Mouse (Mus musculus) liver, adult 2 months (tissue): ENCODE measurements at regions not wholly inside any gene's neighbourhood (a gene's known extent, or its start where the extent isn't known, plus 50 kb on each side); places are given as distances from the start of the nearest gene placed in this dataset.

Source experiments
- DNase-seq: peaks from one replicate; pipeline ENCODE4 v3.0.0-alpha.2; 2011; ENCODE audit warnings: low read depth, low spot score; ENCODE audit errors: extremely low read depth
- H3K27ac ChIP-seq: fragments of 200-500 bp; replicated peaks from 2 replicates; pipeline ENCODE4 v1.5.1; 2012; ENCODE audit warnings: low read depth, mild to moderate bottlenecking, control low read depth, inconsistent platforms, low read length; ENCODE audit not compliant: insufficient read depth
- H3K27me3 ChIP-seq: fragments of 200-500 bp; 2 replicates; pipeline ENCODE4 v1.6.1; 2012; ENCODE audit warnings: mild to moderate bottlenecking, moderate library complexity, low read length, inconsistent platforms; ENCODE audit not compliant: control insufficient read depth, insufficient read depth
- H3K36me3 ChIP-seq: fragments of 200-500 bp; 2 replicates; pipeline ENCODE4 v1.6.1; 2012; ENCODE audit warnings: low read length, inconsistent platforms; ENCODE audit not compliant: control insufficient read depth, insufficient read depth
- H3K4me1 ChIP-seq: fragments of 200-500 bp; 2 replicates; pipeline ENCODE4 v1.6.1; 2011; ENCODE audit warnings: low read length; ENCODE audit not compliant: control insufficient read depth, insufficient read depth
- H3K4me3 ChIP-seq: fragments of 200-500 bp; 2 replicates; pipeline ENCODE4 v1.5.1; 2011; ENCODE audit warnings: low read depth, mild to moderate bottlenecking, control low read depth, low read length, moderate library complexity; ENCODE audit not compliant: insufficient read depth
- H3K79me2 ChIP-seq: fragments of 200-500 bp; 2 replicates; pipeline ENCODE4 v1.6.1; 2012; ENCODE audit warnings: inconsistent platforms, mild to moderate bottlenecking, low read length, moderate library complexity; ENCODE audit not compliant: control insufficient read depth, insufficient read depth
- H3K9ac ChIP-seq: fragments of 200-500 bp; 2 replicates; pipeline ENCODE4 v1.6.1; 2012; ENCODE audit warnings: low read depth, mild to moderate bottlenecking, control low read depth, inconsistent platforms, low read length
- CTCF ChIP-seq: fragments of 200-500 bp; IDR thresholded peaks from 2 replicates; pipeline ENCODE4 v1.5.1; 2011; ENCODE audit warnings: low read depth, low read length, control low read depth
- POLR2A ChIP-seq: fragments of 200-500 bp; IDR thresholded peaks from 2 replicates; pipeline ENCODE4 v1.6.1; 2011; ENCODE audit warnings: low read length, control low read depth; ENCODE audit not compliant: insufficient read depth; ENCODE audit errors: extremely low read depth
- WGBS: fragments of 180-500 bp; shearing (Covaris S2); methylation state at CpG from one replicate; pipeline ENCODE4 v1.1.7; 2018; 5-methylcytosine and 5-hydroxymethylcytosine counted together

DNA sequence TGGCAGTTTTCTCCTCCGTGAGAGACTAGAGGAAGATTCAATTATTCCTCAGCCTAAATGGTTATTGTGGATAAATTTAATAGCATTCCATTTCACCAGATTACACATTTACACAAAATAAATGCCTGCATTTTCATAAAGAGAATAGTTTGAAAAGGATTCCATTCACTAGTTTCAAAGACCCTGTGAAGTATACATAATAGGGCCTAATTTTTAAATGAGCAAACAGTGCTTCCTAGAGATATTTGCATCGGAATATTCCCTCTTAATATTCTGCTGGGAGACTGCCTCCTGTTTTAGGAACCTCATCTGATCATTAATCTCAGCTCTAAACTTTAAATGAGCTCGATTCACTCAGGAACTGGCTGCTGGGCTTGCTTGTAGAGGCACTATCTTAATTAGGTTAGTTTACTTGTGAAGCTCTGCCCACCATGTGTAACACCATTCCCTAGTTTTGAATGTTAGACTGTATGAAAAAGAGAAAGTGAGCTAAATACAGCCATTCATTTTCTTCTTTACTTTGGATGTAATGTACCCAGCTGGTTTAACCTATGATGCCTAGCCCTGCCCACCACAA lies 1244.4 kb upstream of the Tenm4 start:
- Histone ChIP-seq H3K9ac (no peak overlapping the region), H3K4me3 (no peak overlapping the region), H3K27me3 (no peaks in the 10 kb centered on the region), H3K27ac (no peak overlapping the region), H3K36me3 (no peaks in the 10 kb centered on the region), H3K4me1 (no peaks in the 10 kb centered on the region), H3K79me2 (no peaks in the 10 kb centered on the region)
- WGBS = 65% methylated on average over 3 of the region's 3 CpGs
- DNase-seq = no peak
- TF ChIP-seq CTCF (no peak), POLR2A (no peak)

GRCm38 (mm10) chr7:94963758-94964299 lies 1207.2 kb upstream of the Tenm4 start:
- DNase-seq = no peak
- TF ChIP-seq CTCF (no peak), POLR2A (no peak)
- H3K79me2 ChIP-seq = no peaks in the 10 kb centered on the region
- WGBS = 86% methylated on average over 2 of the region's 2 CpGs
- no peaks in the 10 kb centered on the region for H3K27me3 ChIP-seq
- no peaks in the 10 kb centered on the region for H3K36me3 ChIP-seq
- H3K27ac ChIP-seq = no peak overlapping the region
- no peaks in the 10 kb centered on the region for H3K4me1 ChIP-seq
- no peak overlapping the region for H3K9ac ChIP-seq
- H3K4me3 ChIP-seq = no peak overlapping the region

GRCm38 (mm10) chr7:94967601-94968000 lies 1203.4 kb upstream of the Tenm4 start:
- DNase-seq = no peak
- no peak for TF ChIP-seq CTCF
- TF ChIP-seq POLR2A = no peak
- H3K9ac ChIP-seq = no peak overlapping the region
- H3K4me1 ChIP-seq = no peaks in the 10 kb centered on the region
- H3K79me2 ChIP-seq = no peaks in the 10 kb centered on the region
- no peak overlapping the region for H3K27ac ChIP-seq
- H3K4me3 ChIP-seq = no peak overlapping the region
- H3K27me3 ChIP-seq = no peaks in the 10 kb centered on the region
- no peaks in the 10 kb centered on the region for H3K36me3 ChIP-seq

DNA sequence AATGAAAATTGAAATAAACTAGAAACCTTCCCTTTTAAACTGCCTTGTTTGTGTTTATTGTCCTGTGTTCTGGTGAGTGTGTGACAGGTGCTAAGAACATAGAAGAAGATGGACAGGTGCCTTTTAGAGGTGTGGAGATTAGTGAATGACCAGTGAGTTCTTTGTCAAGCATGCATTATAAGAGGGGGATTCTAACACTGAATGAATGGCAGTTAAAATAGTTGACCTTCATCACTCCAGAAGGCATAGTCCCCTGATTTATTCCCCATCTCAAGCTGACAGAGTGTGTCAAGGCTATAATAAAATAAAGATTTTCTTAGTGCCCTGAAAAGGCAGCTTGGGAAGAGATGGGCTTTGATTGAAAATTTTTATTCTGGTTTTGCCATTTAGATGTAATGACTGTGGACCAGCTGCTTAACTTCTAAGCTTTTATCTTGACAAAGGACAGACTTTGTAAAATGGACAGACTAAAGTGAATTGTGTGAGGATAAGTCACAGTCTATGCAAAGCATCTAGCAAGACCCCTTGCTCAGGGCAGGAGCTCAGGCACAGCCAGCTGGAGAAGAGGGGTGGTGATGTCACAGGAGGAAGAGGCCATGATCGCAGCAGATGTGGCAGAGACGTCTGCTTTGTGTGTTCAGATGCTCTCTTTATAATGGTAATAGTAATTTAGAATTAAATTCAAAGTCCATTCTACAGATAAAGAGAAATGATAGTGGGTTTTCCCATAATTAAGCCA lies 1195.8 kb upstream of the Tenm4 start:
- WGBS = 69% methylated on average over 2 of the region's 2 CpGs
- Histone ChIP-seq H3K9ac (no peak overlapping the region), H3K4me1 (no peaks in the 10 kb centered on the region), H3K36me3 (no peaks in the 10 kb centered on the region), H3K4me3 (no peak overlapping the region), H3K27ac (no peak overlapping the region), H3K79me2 (no peaks in the 10 kb centered on the region), H3K27me3 (no peaks in the 10 kb centered on the region)
- no peak for TF ChIP-seq CTCF
- TF ChIP-seq POLR2A = no peak
- no peak for DNase-seq

- no peaks in the 10 kb centered on the region for H3K27me3 ChIP-seq
- no peaks in the 10 kb centered on the region for H3K36me3 ChIP-seq
- no peak overlapping the region for H3K4me3 ChIP-seq
- WGBS = 80% methylated on average over 6 of the region's 6 CpGs
- TF ChIP-seq POLR2A = no peak
- no peak for TF ChIP-seq CTCF
- H3K27ac ChIP-seq = no peak overlapping the region
- no peak for DNase-seq
- H3K79me2 ChIP-seq = no peaks in the 10 kb centered on the region
- no peaks in the 10 kb centered on the region for H3K4me1 ChIP-seq
- H3K9ac ChIP-seq = no peak overlapping the region
Observed at GRCm38 (mm10) chr7:94996258-94996657, 1174.8 kb upstream of the Tenm4 start.

DNA sequence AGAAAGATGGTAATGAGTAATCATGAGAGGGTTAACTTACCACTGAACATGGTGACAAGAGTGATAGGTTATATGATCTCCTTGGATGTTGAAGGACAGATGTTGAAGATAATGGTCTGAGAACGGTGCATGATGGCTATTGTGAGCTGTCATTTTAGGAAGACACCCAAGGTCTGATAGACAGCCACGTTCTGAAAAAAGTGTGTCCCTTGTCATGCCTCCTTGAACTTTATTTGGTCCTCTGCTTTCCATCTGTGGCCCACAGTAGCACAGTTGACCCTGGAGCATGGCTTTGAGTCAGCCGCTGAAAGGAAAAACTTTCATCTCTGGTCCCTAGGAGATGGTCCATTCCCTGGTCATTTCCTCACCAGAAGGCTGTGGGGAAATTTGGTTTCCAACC lies 1166.9 kb upstream of the Tenm4 start:
- H3K27me3 ChIP-seq = no peaks in the 10 kb centered on the region
- no peak overlapping the region for H3K27ac ChIP-seq
- no peaks in the 10 kb centered on the region for H3K4me1 ChIP-seq
- TF ChIP-seq POLR2A (no peak), CTCF (no peak)
- H3K9ac ChIP-seq = no peak overlapping the region
- DNase-seq = no peak
- WGBS = 61% methylated on average over 3 of the region's 3 CpGs
- H3K4me3 ChIP-seq = no peak overlapping the region
- H3K79me2 ChIP-seq = no peaks in the 10 kb centered on the region
- H3K36me3 ChIP-seq = no peaks in the 10 kb centered on the region
